Mouse (Mus musculus): ENCODE results near the gene Gm10638. TPM values are rescaled to one million over a fixed set of nuclear protein-coding genes. Genes with fewer than 3 reads are reported as not detected.

Gene Gm10638
- polyA plus RNA-seq, 1 experiment from 2014 or later: 7.9 TPM

GRCm38 (mm10) chr8:86719368-86719767 lies 26.1 kb upstream of the Gm10638 start:
- peaks cover 9% of the 10 kb centered on the region for H3K4me1 ChIP-seq

GRCm38 (mm10) chr8:86720756-86721459 lies 24.6 kb upstream of the Gm10638 start:
- H3K36me3 ChIP-seq (ENCODE audit: poor library complexity, severe bottlenecking): peaks cover 44% of the 10 kb centered on the region
- H3K9ac ChIP-seq: no peak overlapping the region
- no peaks in the 10 kb centered on the region for H3K4me1 ChIP-seq
- WGBS: 98% methylated on average over 6 of the region's 6 CpGs
- H3K27me3 ChIP-seq: no peaks in the 10 kb centered on the region
- H3K4me3 ChIP-seq: no peak overlapping the region
- no peak overlapping the region for H3K4me2 ChIP-seq
- ATAC-seq: no peak
- H3K9me3 ChIP-seq (replicated peaks): no peaks in the 10 kb centered on the region
- no peak overlapping the region for H3K27ac ChIP-seq

More at GRCm38 (mm10) chr8:86719368-86719767, 26.1 kb upstream of the Gm10638 start:
- Histone ChIP-seq H3K4me2 (no peak overlapping the region), H3K4me3 (no peak overlapping the region), H3K27ac (no peak overlapping the region), H3K27me3 (no peaks in the 10 kb centered on the region), H3K9ac (no peak overlapping the region), H3K36me3 (ENCODE audit: poor library complexity, severe bottlenecking) (peaks cover 44% of the 10 kb centered on the region), H3K9me3 (replicated peaks) (no peaks in the 10 kb centered on the region)
- no peak for ATAC-seq
- WGBS: 90% methylated on average over 1 of the region's 1 CpGs

GRCm38 (mm10) chr8:86721490-86721889 lies 24.0 kb upstream of the Gm10638 start:
- Histone ChIP-seq H3K4me2 (no peak overlapping the region), H3K36me3 (ENCODE audit: poor library complexity, severe bottlenecking) (peaks cover 39% of the 10 kb centered on the region), H3K9ac (no peak overlapping the region), H3K27ac (no peak overlapping the region), H3K4me3 (no peak overlapping the region), H3K27me3 (no peaks in the 10 kb centered on the region), H3K4me1 (no peaks in the 10 kb centered on the region), H3K9me3 (replicated peaks) (no peaks in the 10 kb centered on the region)
- 93% methylated on average over 2 of the region's 2 CpGs for WGBS
- no peak for ATAC-seq

GRCm38 (mm10) chr8:86726959-86727358 lies 18.5 kb upstream of the Gm10638 start:
- Histone ChIP-seq H3K9ac (no peak overlapping the region), H3K9me3 (replicated peaks) (no peaks in the 10 kb centered on the region)
- 62% methylated on average over 6 of the region's 6 CpGs for WGBS

GRCm38 (mm10) chr8:86728224-86728950 lies 17.1 kb upstream of the Gm10638 start:
- WGBS: 68% methylated on average over 19 of the region's 19 CpGs
- peaks cover 33% of the 10 kb centered on the region for H3K4me1 ChIP-seq
- H3K9ac ChIP-seq: no peak overlapping the region
- no peaks in the 10 kb centered on the region for H3K9me3 ChIP-seq (replicated peaks)
- H3K36me3 ChIP-seq (ENCODE audit: poor library complexity, severe bottlenecking): peaks cover 19% of the 10 kb centered on the region
- no peaks in the 10 kb centered on the region for H3K27me3 ChIP-seq
- no peak overlapping the region for H3K4me2 ChIP-seq
- ATAC-seq: no peak
- H3K4me3 ChIP-seq: no peak overlapping the region
- H3K27ac ChIP-seq: no peak overlapping the region

More at GRCm38 (mm10) chr8:86726959-86727358, 18.5 kb upstream of the Gm10638 start:
- Histone ChIP-seq H3K4me1 (peaks cover 32% of the 10 kb centered on the region), H3K36me3 (ENCODE audit: poor library complexity, severe bottlenecking) (peaks cover 30% of the 10 kb centered on the region), H3K4me2 (no peak overlapping the region), H3K27ac (no peak overlapping the region), H3K27me3 (no peaks in the 10 kb centered on the region), H3K4me3 (no peak overlapping the region)
- no peak for ATAC-seq

- Histone ChIP-seq H3K9me3 (replicated peaks) (no peaks in the 10 kb centered on the region), H3K4me3 (no peak overlapping the region), H3K27me3 (no peaks in the 10 kb centered on the region), H3K27ac (peak overlapping the region; percentile 10; the same call in 1 of the 2 replicates), H3K4me2 (no peak overlapping the region), H3K36me3 (ENCODE audit: poor library complexity, severe bottlenecking) (peaks cover 12% of the 10 kb centered on the region), H3K4me1 (peaks cover 49% of the 10 kb centered on the region), H3K9ac (no peak overlapping the region)
- ATAC-seq: no peak
- 59% methylated on average over 3 of the region's 3 CpGs for WGBS
Observed at GRCm38 (mm10) chr8:86730303-86730702, 15.2 kb upstream of the Gm10638 start.

GRCm38 (mm10) chr8:86730860-86731259 lies 14.6 kb upstream of the Gm10638 start:
- Histone ChIP-seq H3K9me3 (replicated peaks) (no peaks in the 10 kb centered on the region), H3K4me1 (peaks cover 55% of the 10 kb centered on the region), H3K36me3 (ENCODE audit: poor library complexity, severe bottlenecking) (peaks cover 11% of the 10 kb centered on the region; the same call in 1 of the 2 replicates), H3K4me2 (no peak overlapping the region), H3K9ac (no peak overlapping the region), H3K27me3 (no peaks in the 10 kb centered on the region), H3K27ac (peak overlapping the region; percentile 10; the same call in 1 of the 2 replicates), H3K4me3 (no peak overlapping the region)
- no peak for ATAC-seq
- WGBS: 82% methylated on average over 1 of the region's 1 CpGs

GRCm38 (mm10) chr8:86734171-86734570 lies 11.3 kb upstream of the Gm10638 start:
- Histone ChIP-seq H3K27me3 (no peaks in the 10 kb centered on the region), H3K27ac (no peak overlapping the region; the same call in 1 of the 2 replicates), H3K9me3 (replicated peaks) (no peaks in the 10 kb centered on the region), H3K4me1 (peaks cover 37% of the 10 kb centered on the region), H3K4me3 (no peak overlapping the region), H3K36me3 (ENCODE audit: poor library complexity, severe bottlenecking) (no peaks in the 10 kb centered on the region), H3K4me2 (no peak overlapping the region), H3K9ac (no peak overlapping the region)
- no peak for ATAC-seq
- 59% methylated on average over 4 of the region's 4 CpGs for WGBS

- ATAC-seq: no peak
- Histone ChIP-seq H3K4me1 (peaks cover 37% of the 10 kb centered on the region), H3K9me3 (replicated peaks) (no peaks in the 10 kb centered on the region), H3K27me3 (no peaks in the 10 kb centered on the region), H3K27ac (no peak overlapping the region), H3K4me2 (no peak overlapping the region), H3K9ac (no peak overlapping the region), H3K36me3 (ENCODE audit: poor library complexity, severe bottlenecking) (no peaks in the 10 kb centered on the region), H3K4me3 (no peak overlapping the region)
- 85% methylated on average over 1 of the region's 1 CpGs for WGBS
Observed at GRCm38 (mm10) chr8:86734954-86735353, 10.5 kb upstream of the Gm10638 start.

- Histone ChIP-seq H3K4me2 (no peak overlapping the region), H3K36me3 (ENCODE audit: poor library complexity, severe bottlenecking) (no peaks in the 10 kb centered on the region), H3K9ac (no peak overlapping the region), H3K27me3 (no peaks in the 10 kb centered on the region), H3K4me3 (no peak overlapping the region), H3K27ac (no peak overlapping the region), H3K9me3 (replicated peaks) (no peaks in the 10 kb centered on the region), H3K4me1 (peaks cover 31% of the 10 kb centered on the region)
- 76% methylated on average over 3 of the region's 3 CpGs for WGBS
- no peak for ATAC-seq
Observed at GRCm38 (mm10) chr8:86735446-86736111, 9.9 kb upstream of the Gm10638 start.

- H3K9ac ChIP-seq: no peak overlapping the region
- H3K4me1 ChIP-seq: peaks cover 31% of the 10 kb centered on the region
- no peak for ATAC-seq
- H3K9me3 ChIP-seq (replicated peaks): no peaks in the 10 kb centered on the region
- no peaks in the 10 kb centered on the region for H3K36me3 ChIP-seq (ENCODE audit: poor library complexity, severe bottlenecking)
- H3K4me2 ChIP-seq: no peak overlapping the region
- H3K4me3 ChIP-seq: no peak overlapping the region
- no peaks in the 10 kb centered on the region for H3K27me3 ChIP-seq
- H3K27ac ChIP-seq: no peak overlapping the region
Observed at GRCm38 (mm10) chr8:86740899-86741298, 4.6 kb upstream of the Gm10638 start.

- ATAC-seq: no peak
- Histone ChIP-seq H3K4me3 (no peak overlapping the region), H3K9me3 (replicated peaks) (no peaks in the 10 kb centered on the region), H3K4me2 (no peak overlapping the region), H3K9ac (no peak overlapping the region), H3K27ac (no peak overlapping the region), H3K27me3 (no peaks in the 10 kb centered on the region), H3K4me1 (peaks cover 35% of the 10 kb centered on the region), H3K36me3 (ENCODE audit: poor library complexity, severe bottlenecking) (no peaks in the 10 kb centered on the region)
Observed at GRCm38 (mm10) chr8:86741627-86742026, 3.9 kb upstream of the Gm10638 start.

Data from forebrain, embryonic 13.5 days (tissue).